In genomic region chr4:149736581-149736980, GRCm38 (mm10) we compare ENCODE assay signal across 8 mouse cellular contexts. TPM values are rescaled to one million over a fixed set of nuclear protein-coding genes. Genes with fewer than 3 reads are reported as not detected.
DNase-seq lines count a peak whose midpoint lies in the region; ATAC-seq lines count a peak whose summit lies in the region.

No protein-coding gene starts in this region.

- peak; percentile 41 for DNase-seq in ovary, adult 18-20 months (ENCODE audit: low spot score)
- DNase-seq in ovary, postnatal 10 days (ENCODE audit: low spot score): no peak
- DNase-seq in cerebellum, postnatal 25 days: peak; percentile 96 to 97
- DNase-seq in heart, adult 9 months (ENCODE audit: low spot score in 2 of 2): peak; percentile 77 to 83
- DNase-seq in kidney, adult 9 months: peak; percentile 68
- DNase-seq in thymus, postnatal 25 days: no peak
- DNase-seq in c-Kit-positive CD71-positive TER-119-positive erythroid progenitor cells, embryonic 14.5 days (ENCODE audit: low spot score): no peak

- peak; percentile 32; the same call in 1 of the 2 replicates for ATAC-seq in megakaryocyte-erythroid progenitor cell, adult 5-6 weeks (replicated peaks; ENCODE audit: low FRiP score, low TSS enrichment, poor library complexity, severe bottlenecking)

RNA-seq across cellular contexts. Expression of gene Tmem201, which starts 1.3 kb away (rescaled TPM):
- 22.9 and 24.1 TPM in 2 replicates for total RNA-seq in megakaryocyte-erythroid progenitor cell, adult 5-6 weeks (2014; fragmentation: Nextera tagmentation)
- total RNA-seq in megakaryocyte-erythroid progenitor cell, adult 5-6 weeks (2017): 6.4 and 8.1 TPM in 2 replicates

RNA-seq across cellular contexts. Expression of gene Pik3cd, which starts 34.2 kb away (rescaled TPM):
- 29.6 and 39.7 TPM in 2 replicates for total RNA-seq in megakaryocyte-erythroid progenitor cell, adult 5-6 weeks (2014; fragmentation: Nextera tagmentation)
- total RNA-seq in megakaryocyte-erythroid progenitor cell, adult 5-6 weeks (2017): 14.1 and 17.9 TPM in 2 replicates

RNA-seq across cellular contexts. Expression of gene Slc25a33, which starts 37.5 kb away (rescaled TPM):
- 8.1 and 9.5 TPM in 2 replicates for total RNA-seq in megakaryocyte-erythroid progenitor cell, adult 5-6 weeks (2014; fragmentation: Nextera tagmentation)
- total RNA-seq in megakaryocyte-erythroid progenitor cell, adult 5-6 weeks (2017): 9.3 and 16.3 TPM in 2 replicates

Comparison
In these comparisons a context has a peak if more than half of its experiments do, and no peak if none do; other contexts are left out.
1. DNase-seq: peak in ovary, adult 18-20 months (single experiment), cerebellum, postnatal 25 days (2 of 2), heart, adult 9 months (2 of 2) and kidney, adult 9 months (single experiment); none in ovary, postnatal 10 days (single experiment), thymus, postnatal 25 days (single experiment) and c-Kit-positive CD71-positive TER-119-positive erythroid progenitor cells, embryonic 14.5 days (single experiment).